Mouse (Mus musculus): ENCODE results near the gene Wwc1.
A peak's percentile ranks its signal among the peaks of the same experiment; 100 is the strongest.

DNA sequence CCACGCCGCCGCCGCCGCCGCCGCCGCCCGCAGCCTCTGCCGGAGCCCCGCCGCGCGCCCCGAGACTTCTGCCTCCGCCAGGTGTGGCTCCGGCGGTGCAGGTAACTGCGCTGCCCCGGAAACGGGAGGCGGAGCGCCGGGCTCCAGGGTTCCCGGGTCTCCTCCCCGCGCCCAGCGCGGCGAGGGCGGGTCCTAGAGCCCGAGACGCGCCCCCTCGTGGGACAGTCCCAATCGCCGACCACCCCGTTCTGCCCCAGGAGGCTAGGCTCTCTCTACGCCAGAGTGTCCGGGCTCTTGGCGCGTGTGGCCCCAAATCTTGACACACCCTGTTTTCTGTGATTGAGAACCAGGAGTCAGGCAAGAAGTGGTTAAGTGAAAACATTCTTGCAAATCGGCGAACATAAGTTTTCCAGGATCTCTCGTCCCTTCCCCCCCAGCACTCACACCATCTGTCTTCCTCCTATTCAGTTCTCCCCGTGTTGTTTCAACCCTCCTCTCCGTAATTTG, at the start of gene Wwc1:
- TF ChIP-seq ZNF384 (IDR thresholded peaks at IDR 0.05; ENCODE audit: low read depth, low read length) = no peak
- no peak for TF ChIP-seq CHD2 (IDR thresholded peaks at IDR 0.05; ENCODE audit: low read depth, low read length)
- 0 out of 2 replicates have a peak, but pooled peaks have one; percentile 13 for TF ChIP-seq HCFC1 (IDR thresholded peaks at IDR 0.05; ENCODE audit: borderline replicate concordance, insufficient read depth, low read length)
- TF ChIP-seq MAFK (IDR thresholded peaks at IDR 0.05; ENCODE audit: insufficient read depth, low read depth, low read length) = no peak
- TF ChIP-seq ZC3H11A (IDR thresholded peaks at IDR 0.05; ENCODE audit: borderline replicate concordance, low read depth, low read length) = no peak

All from ES-E14 (cell line).